Mouse (Mus musculus) adrenal gland, adult 2 months (tissue): ENCODE measurements at regions not wholly inside any gene's neighbourhood (a gene's known extent, or its start where the extent isn't known, plus 50 kb on each side); places are given as distances from the start of the nearest gene placed in this dataset.

Experiments used
- DNase-seq: peaks from one replicate; pipeline ENCODE4 v3.0.0; 2021

- DNase-seq, result no peak
Measured at GRCm38 (mm10) chr13:37658519-37658918, 119.7 kb upstream of the Rreb1 start.

- DNase-seq, result no peak
Measured at GRCm38 (mm10) chr13:37660083-37660482, 118.1 kb upstream of the Rreb1 start.

DNA sequence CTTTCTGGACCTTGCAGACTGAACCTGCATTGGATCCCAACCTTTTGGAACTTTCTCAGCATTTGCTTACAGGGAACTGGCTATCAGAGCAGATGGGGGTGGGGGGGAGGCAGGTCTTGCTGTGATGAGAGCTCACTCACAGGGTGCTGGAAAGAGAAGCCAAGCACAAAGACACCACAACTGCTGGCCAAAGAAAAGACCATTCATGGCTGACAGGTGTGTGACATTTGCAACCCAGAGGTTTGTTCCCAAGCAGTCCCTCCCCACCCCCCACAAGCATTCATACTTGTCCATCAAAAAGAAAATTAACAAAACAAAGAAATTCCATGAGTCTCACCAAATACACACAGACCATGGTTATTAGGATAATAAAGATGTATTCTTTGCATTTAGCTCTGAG is 117.5 kb upstream of the Rreb1 start:
- DNase-seq, result no peak

DNA sequence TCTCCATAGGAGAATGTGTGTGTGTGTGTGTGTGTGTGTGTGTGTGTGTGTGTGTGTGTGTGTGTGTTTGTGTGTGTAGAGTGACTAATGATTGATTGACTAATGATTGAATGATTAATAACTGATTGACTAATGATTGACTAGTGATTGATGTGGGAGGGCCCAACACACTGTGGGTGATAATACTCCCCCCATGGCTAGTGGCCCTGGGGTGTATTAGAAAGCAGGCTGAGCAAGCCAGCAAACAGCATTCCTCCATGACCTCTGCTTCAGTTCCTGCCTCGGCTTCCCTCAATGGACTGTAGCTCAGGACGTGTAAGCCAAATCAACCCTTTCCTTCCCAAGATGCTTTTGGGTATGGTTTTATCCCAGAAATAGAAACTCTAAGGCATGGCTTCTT is 114.1 kb upstream of the Rreb1 start:
- no peak for DNase-seq

DNA sequence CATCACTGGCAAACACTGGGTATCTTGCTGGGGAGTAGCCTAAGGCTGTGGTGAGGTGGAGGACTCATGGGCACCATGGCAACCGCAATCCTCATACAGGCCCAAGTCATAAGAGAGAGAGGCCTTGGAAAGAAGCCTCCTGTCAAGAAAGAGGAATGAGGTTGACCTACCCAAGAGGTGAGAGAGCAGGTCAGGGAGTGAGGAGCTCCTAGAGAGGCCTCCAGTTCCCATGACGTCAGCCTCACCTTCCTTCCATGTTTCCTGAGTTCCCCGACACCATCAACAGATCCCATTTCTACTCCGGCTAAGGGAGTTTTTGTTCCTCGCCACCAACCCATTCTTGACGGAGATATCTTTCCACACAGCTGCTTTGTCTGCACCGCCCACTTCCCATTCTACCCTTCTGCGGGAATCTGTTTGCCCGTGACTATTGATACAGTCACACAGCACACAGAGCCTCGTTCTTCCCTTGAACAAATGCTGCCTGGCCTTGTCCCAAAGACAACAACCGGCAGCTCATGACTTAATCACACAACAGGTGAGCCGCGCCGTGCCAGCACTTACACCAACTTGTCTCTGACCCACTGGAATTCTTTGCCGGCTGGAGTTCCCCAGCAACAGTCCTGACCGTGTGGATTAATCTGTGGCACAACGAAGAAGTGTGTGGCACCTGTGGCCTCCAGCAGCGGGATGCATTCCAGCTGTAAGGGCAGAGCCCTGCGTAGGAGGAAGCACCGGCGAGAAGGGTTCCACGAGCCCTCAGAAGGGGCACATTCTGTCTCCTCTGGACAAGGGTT is 111.8 kb upstream of the Rreb1 start:
- DNase-seq, result peak; percentile 12

- DNase-seq, result no peak
Measured at GRCm38 (mm10) chr13:37667386-37667785, 110.8 kb upstream of the Rreb1 start.

DNA sequence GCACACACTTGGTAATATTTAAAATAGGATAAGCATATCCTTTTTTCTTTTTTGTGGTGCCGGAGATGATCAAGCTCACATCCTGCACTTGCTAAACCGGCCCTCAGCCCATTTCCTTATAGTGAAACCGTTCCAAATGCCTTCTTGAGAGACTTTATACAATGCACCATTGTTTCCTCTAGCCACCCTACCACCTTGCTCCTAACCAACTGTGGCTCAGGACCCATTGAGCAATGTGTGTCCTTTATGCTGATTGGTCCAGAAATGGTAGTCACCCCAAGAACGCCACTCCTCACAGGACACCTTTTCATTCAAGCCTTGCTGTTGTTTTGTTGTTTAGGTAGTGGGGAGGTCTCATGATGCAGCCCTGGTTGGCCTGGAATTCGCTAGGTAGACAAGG is 110.3 kb upstream of the Rreb1 start:
- DNase-seq, result no peak

DNA sequence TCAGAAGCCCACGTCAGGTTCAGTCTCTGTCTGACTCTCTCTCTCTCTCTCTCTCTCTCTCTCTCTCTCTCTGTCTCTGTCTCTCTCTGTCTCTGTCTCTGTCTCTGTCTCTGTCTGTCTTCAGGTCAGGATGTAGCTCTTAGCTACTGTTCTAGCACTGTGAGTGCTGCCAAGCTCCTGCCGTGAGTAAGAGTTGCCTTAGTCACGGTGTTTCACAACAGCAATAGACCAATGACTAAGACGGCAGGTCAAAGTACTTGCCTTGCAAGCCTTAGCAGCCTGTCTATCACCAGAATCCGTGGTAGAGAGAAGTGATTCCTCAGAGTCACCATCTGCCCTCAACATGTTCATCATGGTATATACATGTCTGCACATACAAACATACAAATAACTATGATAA is 107.1 kb upstream of the Rreb1 start:
- peak; percentile 79 for DNase-seq

GRCm38 (mm10) chr13:37674676-37675350 is 103.4 kb upstream of the Rreb1 start:
- DNase-seq, result no peak

DNA sequence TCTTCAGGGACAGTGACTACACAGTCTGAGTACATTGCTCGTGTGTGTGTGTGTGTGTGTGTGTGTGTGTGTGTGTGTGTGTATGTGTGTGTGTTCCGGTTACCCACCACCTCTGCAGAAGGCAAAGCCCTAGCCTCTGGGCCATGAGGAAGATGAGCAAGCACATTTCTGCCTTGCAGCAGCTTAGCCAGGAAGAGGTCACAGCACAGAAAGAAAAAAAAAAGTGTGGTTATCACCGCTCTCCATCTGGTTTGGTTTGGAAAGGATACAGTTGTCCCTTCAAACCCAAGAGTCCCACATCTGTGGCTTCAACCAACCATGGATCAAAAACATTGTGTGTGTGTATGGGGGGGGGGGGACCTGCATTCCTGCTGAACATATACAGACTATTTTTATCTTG is 102.5 kb upstream of the Rreb1 start:
- DNase-seq, result no peak

GRCm38 (mm10) chr13:37676912-37677311 is 101.3 kb upstream of the Rreb1 start:
- no peak for DNase-seq

DNA sequence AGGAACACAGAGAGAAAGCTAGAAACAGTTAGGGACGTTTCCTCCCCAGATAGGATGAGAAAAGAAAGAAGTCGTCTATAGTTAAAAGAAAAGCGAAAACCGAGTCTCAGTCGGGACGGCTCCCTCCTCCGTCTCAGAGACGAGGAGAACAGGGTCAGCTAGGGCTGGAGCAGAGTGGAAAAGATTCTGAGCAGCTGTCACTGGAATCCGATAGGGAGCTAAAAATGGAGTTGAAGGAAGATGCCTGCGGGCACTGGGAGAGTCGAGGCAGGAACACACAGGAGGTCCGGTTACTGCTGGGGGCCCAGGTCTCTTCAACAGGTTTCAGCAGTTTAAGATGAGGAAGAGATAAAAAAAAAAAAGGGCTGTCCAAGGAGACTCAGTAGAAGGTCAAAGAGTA is 99.9 kb upstream of the Rreb1 start:
- DNase-seq, result no peak

- no peak for DNase-seq
Measured at GRCm38 (mm10) chr13:37678772-37679171, 99.4 kb upstream of the Rreb1 start.

GRCm38 (mm10) chr13:37680837-37681619 is 97.2 kb upstream of the Rreb1 start:
- DNase-seq, result no peak

DNA sequence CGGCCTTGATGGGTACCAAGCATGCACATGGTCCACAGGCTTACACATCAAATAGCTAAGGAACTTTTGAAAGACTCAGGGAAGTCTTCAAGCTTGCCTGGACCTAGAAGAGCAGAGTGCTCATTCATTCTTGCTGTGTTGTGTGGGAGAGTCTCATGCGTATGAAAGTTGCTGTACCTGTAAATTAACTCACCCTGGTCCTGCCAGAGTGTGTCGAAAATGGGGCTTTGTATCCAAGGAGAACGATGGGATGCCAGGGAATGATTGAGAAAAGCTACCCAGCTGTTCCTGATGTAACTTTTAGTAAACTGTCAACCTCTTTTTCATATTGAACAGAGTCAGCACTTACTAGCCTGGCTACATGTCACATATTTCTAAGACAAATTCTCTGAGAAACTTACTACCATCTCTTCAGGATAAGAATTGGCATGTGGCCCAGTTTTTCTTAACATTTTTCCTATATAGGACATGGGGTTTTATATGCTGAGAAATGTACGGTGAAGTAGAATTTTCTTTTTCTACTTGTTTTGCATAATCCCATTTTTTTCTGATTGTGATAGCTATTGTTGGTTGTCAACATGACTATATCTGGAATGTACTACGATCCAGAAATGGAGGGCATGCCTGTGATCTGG is 95.0 kb upstream of the Rreb1 start:
- DNase-seq, result no peak

- DNase-seq, result no peak
Measured at GRCm38 (mm10) chr13:37685617-37686016, 92.6 kb upstream of the Rreb1 start.

DNA sequence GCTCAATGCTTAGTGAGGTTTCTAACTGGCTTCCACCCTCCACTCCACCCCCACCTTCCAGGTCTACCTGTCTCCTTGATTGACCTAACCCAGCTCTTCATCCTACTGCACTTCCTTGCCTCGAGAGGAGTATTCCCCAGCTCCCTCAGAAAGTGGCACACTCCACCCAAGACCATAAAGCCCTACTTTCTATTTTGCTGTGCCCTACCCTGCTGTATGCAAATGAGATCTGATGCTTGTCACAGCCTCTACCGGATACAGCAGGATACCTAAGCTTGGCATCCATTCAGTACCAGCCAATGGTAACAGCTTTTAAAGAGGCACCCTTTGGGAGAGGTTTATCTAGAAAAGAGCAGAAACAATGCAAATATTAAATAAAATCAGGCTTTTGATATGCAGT is 92.1 kb upstream of the Rreb1 start:
- DNase-seq, result no peak

DNA sequence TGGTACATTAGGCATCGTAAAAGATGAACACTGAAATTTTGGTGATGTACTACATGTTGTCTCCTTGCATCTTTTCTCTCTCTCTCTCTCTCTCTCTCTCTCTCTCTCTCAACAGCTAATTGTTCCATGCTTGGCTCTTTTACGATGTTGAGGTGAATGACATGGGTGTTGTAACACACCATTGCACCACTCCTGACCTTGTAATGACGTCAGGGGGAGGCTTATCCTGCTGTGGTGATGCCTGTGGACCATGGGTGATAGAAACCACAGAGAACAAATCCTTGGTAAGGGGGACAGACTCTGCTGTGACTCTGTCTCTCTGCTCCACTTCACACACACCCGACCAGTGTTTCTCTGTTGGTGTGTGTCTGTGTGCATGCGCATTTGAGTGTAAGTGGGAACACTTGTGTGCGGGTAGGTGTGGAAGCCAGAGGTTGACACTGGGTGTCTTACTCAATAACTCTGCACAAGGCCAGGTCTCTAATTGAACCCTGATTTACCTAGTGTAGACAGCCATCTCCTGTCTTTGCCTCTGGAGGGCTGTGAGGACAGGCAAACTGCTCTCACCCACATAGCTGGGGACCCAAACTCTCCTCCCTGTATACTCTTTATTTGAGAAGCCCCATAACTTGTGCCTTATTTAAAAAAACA is 88.9 kb upstream of the Rreb1 start:
- DNase-seq, result peak; percentile 79

- no peak for DNase-seq
Measured at GRCm38 (mm10) chr13:37691855-37692445, 86.2 kb upstream of the Rreb1 start.

DNA sequence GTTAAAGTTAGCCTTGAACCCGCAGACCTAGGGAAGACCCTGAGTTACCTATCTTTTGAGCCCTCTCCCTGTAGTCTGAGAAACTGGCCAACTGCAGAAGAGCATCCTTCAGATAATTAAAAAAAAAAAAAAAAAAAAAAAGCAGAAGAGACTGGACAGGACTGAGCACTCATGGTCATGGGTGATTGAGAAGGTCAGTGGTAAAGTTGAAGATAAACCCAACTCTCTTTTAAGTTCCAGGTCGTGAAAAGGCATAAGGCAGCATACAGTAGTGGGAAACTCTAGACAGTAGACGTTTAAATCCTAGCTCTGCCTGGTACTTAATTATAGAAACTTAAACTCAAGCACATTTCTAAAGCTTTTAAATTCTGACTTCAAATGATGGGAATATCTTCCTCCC is 84.6 kb upstream of the Rreb1 start:
- DNase-seq, result no peak

DNA sequence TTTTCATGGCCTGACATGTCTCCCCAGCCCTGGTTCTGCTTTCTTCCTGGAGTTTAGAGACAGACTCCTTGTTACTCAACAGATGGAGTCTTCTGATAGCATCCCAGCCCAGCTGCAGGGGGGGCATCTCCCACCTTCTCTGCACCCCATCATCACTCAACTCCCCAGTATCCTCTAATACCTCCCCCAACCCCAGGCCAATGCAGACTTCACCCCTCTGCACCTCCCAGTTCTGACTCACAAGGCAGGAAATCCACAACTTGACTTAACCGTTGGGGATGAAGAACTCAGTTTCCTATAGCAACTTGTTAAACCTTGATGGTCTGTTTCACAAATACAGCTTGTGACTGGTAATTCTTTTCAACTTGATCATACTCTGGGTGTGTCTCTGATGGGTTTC is 73.7 kb upstream of the Rreb1 start:
- no peak for DNase-seq

- no peak for DNase-seq
Measured at GRCm38 (mm10) chr13:37705482-37705881, 72.7 kb upstream of the Rreb1 start.
